8 mouse cellular contexts compared by ENCODE assay signal in genomic region chr11:3773782-3774462, GRCm38 (mm10).
A peak's percentile ranks its signal among the peaks of the same experiment; 100 is the strongest.
DNase-seq lines count a peak whose midpoint lies in the region; ATAC-seq lines count a peak whose summit lies in the region.

No protein-coding gene starts in this region.

- H3K9ac ChIP-seq in neural tube, embryonic 11.5 days (ENCODE audit: low read length) = peak overlapping the region; percentile 73
- no peak overlapping the region for H3K9ac ChIP-seq in intestine, embryonic 16.5 days (ENCODE audit: low read depth, low read length)

- WGBS in neural tube, embryonic 11.5 days = 43% methylated on average over 6 of the region's 6 CpGs
- 40% methylated on average over 6 of the region's 6 CpGs for WGBS in intestine, embryonic 16.5 days

- no peaks in the 10 kb centered on the region for H3K36me3 ChIP-seq in neural tube, embryonic 11.5 days (ENCODE audit: control insufficient read depth, insufficient read depth, low read length)
- H3K36me3 ChIP-seq in intestine, embryonic 16.5 days (ENCODE audit: control insufficient read depth, insufficient read depth, low read length) = no peaks in the 10 kb centered on the region

- H3K4me2 ChIP-seq in neural tube, embryonic 11.5 days (ENCODE audit: low read depth) = peak overlapping the region; percentile 62
- H3K4me2 ChIP-seq in intestine, embryonic 16.5 days (ENCODE audit: low read depth, low read length) = peak overlapping the region; percentile 53

- H3K4me3 ChIP-seq in neural tube, embryonic 11.5 days (ENCODE audit: low read depth, low read length) = peak overlapping the region; percentile 43
- H3K4me3 ChIP-seq in intestine, embryonic 16.5 days (ENCODE audit: low read length) = peak overlapping the region; percentile 32

- H3K27me3 ChIP-seq in neural tube, embryonic 11.5 days (ENCODE audit: control insufficient read depth, insufficient read depth, low read length) = peaks cover 19% of the 10 kb centered on the region
- peaks cover 32% of the 10 kb centered on the region for H3K27me3 ChIP-seq in intestine, embryonic 16.5 days (replicated peaks; ENCODE audit: control insufficient read depth, insufficient read depth, low read length)

- DNase-seq in cerebellum, adult 18-20 months = peak; percentile 55
- DNase-seq in cerebellum, postnatal 10 days = no peak
- no peak for DNase-seq in neural tube, embryonic 11.5 days (ENCODE audit: low spot score)
- DNase-seq in neural tube, embryonic 10.5 days (ENCODE audit: extremely low spot score, low spot score) = no peak
- peak; percentile 22 for DNase-seq in retina, postnatal 1 day
- DNase-seq in kidney, postnatal 4 days = no peak
- no peak for DNase-seq in left cerebral cortex, adult 11 months (ENCODE audit: low spot score)

- H3K9me3 ChIP-seq in neural tube, embryonic 11.5 days (ENCODE audit: control insufficient read depth, low read length) = no peaks in the 10 kb centered on the region
- H3K9me3 ChIP-seq in intestine, embryonic 16.5 days (ENCODE audit: control insufficient read depth, low read length) = no peaks in the 10 kb centered on the region

- no peak overlapping the region; the same call in 1 of the 2 replicates for H3K27ac ChIP-seq in neural tube, embryonic 11.5 days (ENCODE audit: low read depth, low read length)
- H3K27ac ChIP-seq in intestine, embryonic 16.5 days (ENCODE audit: low read length) = no peak overlapping the region

- peaks cover 4% of the 10 kb centered on the region; the same call in 1 of the 2 replicates for H3K4me1 ChIP-seq in neural tube, embryonic 11.5 days (ENCODE audit: control insufficient read depth, insufficient read depth, low read length)
- H3K4me1 ChIP-seq in intestine, embryonic 16.5 days (ENCODE audit: control insufficient read depth, insufficient read depth, low read length) = peaks cover 7% of the 10 kb centered on the region; the same call in 1 of the 2 replicates

- ATAC-seq in neural tube, embryonic 11.5 days (ENCODE audit: insufficient read depth, low FRiP score, low TSS enrichment) = no peak
- ATAC-seq in intestine, embryonic 16.5 days = no peak

Comparison
In these comparisons a context has a peak if more than half of its experiments do, and no peak if none do; other contexts are left out.
1. DNase-seq: peak in cerebellum, adult 18-20 months (2 of 2) and retina, postnatal 1 day (single experiment); none in cerebellum, postnatal 10 days (0 of 2), neural tube, embryonic 11.5 days (single experiment), neural tube, embryonic 10.5 days (single experiment), kidney, postnatal 4 days (0 of 2) and left cerebral cortex, adult 11 months (single experiment).